Mouse (Mus musculus) midbrain, embryonic 11.5 days (tissue): ENCODE measurements at regions not wholly inside any gene's neighbourhood (a gene's known extent, or its start where the extent isn't known, plus 50 kb on each side); places are given as distances from the start of the nearest gene placed in this dataset.
A peak's percentile ranks its signal among the peaks of the same experiment; 100 is the strongest.

ENCODE experiments used
- ATAC-seq: fragments of 200-750 bp; cut with Nextera tagmentation; 2 replicates; pipeline ENCODE4 v1.8.0; 2017; ENCODE audit warnings: moderate TSS enrichment, moderate library complexity; ENCODE audit not compliant: low FRiP score
- DNase-seq: peaks from one replicate; pipeline ENCODE4 v3.0.0; 2015; ENCODE audit warnings: low spot score; ENCODE audit errors: missing footprints
- H3K27ac ChIP-seq: fragments of 300-500 bp; sonication (generic); 2 replicates; pipeline ENCODE4 v1.5.1; 2014; ENCODE audit warnings: low read depth, low read length
- H3K27me3 ChIP-seq: fragments of 300-500 bp; sonication (generic); 2 replicates; pipeline ENCODE4 v1.6.1; 2014; ENCODE audit warnings: mild to moderate bottlenecking, low read length, moderate library complexity, mixed read lengths; ENCODE audit not compliant: control insufficient read depth, insufficient read depth
- H3K36me3 ChIP-seq: fragments of 300-500 bp; sonication (generic); 2 replicates; pipeline ENCODE4 v1.6.1; 2014; ENCODE audit warnings: mild to moderate bottlenecking, low read length, moderate library complexity, mixed read lengths; ENCODE audit not compliant: control insufficient read depth, insufficient read depth
- H3K4me1 ChIP-seq: fragments of 300-500 bp; sonication (generic); 2 replicates; pipeline ENCODE4 v1.6.1; 2014; ENCODE audit warnings: low read length; ENCODE audit not compliant: control insufficient read depth, insufficient read depth
- H3K4me2 ChIP-seq: fragments of 300-500 bp; sonication (generic); 2 replicates; pipeline ENCODE4 v1.6.1; 2014; ENCODE audit warnings: mild to moderate bottlenecking, moderate library complexity
- H3K4me3 ChIP-seq: fragments of 300-500 bp; sonication (generic); 2 replicates; pipeline ENCODE4 v1.5.1; 2014; ENCODE audit warnings: low read depth, low read length
- H3K9ac ChIP-seq: fragments of 300-500 bp; sonication (generic); 2 replicates; pipeline ENCODE4 v1.6.1; 2014; ENCODE audit warnings: low read length
- H3K9me3 ChIP-seq: fragments of 300-500 bp; sonication (generic); 2 replicates; pipeline ENCODE4 v1.6.1; 2016; ENCODE audit warnings: low read length; ENCODE audit not compliant: control insufficient read depth
- WGBS: fragments of 180-500 bp; shearing (Covaris S2); extraction: QIAGEN DNeasy Blood & Tissue Kit; methylation state at CpG from one replicate; pipeline ENCODE4 v1.1.7; 2014; 5-methylcytosine and 5-hydroxymethylcytosine counted together

DNA sequence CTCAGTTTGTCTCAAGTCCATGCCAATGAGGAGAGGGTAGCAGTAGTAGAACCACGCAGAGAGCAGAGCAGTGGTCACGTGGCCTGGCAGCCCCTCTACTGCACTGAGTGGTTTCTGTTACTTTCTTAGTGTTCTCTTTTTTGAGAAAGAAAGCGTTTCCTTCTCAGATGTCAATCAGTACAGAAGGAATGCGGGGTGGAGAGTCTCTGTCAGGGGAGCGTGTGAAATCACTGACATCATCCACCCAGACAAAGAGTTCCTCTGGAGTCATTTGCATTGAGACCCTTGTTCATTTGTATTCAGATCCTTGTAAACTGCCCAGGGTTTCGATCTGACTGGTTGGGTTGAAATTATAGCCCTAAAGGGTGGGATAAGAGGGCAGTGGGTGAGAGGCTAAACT, 85.8 kb upstream of the Nckap5 start:
- H3K4me3 ChIP-seq = no peak overlapping the region
- H3K4me1 ChIP-seq = no peaks in the 10 kb centered on the region
- ATAC-seq = peak; percentile 89
- no peak overlapping the region for H3K4me2 ChIP-seq
- peak; percentile 91 for DNase-seq
- H3K27ac ChIP-seq = no peak overlapping the region
- H3K36me3 ChIP-seq = no peaks in the 10 kb centered on the region
- WGBS = 28% methylated on average over 6 of the region's 6 CpGs
- no peaks in the 10 kb centered on the region for H3K27me3 ChIP-seq
- H3K9me3 ChIP-seq = no peaks in the 10 kb centered on the region
- H3K9ac ChIP-seq = no peak overlapping the region

DNA sequence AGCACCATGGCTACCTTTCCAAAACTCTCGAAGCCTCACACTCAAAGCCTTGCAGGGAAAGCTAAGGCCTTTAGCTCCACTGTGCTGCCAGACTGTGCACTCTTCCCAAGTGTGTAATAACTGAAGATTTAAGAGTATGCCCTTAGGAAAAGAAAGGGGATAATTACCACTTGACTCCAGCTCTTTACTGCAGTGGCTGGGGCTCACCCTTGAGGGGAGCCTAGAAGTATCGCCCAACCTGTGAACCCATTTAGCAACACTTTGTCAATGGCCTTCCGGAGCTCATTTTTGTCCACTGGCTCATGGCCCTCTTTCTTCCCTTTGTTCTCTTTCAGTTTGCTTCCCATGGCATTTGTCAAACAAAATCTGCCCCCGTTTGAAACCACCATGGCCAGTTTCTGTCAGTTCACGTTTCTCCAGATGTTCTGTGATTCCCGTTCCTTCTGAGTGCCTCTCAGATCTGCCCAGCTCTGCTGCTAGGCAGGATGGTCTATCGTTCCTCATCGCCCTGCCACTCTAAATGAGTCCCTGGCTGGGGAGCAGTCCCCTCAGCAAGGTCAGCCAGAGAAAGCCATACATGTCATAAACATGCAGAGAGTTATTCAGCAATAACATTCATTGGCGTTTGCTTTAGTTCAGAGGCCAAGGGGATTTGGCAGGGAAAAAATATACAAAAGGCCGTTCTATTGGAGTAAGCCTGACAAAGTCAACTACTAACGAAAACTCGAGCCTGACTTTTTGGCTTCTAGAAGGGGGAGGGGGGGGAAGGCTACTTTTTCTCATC, 80.9 kb upstream of the Nckap5 start:
- ATAC-seq = no peak
- H3K36me3 ChIP-seq = no peaks in the 10 kb centered on the region
- no peak overlapping the region for H3K9ac ChIP-seq
- no peak overlapping the region for H3K27ac ChIP-seq
- no peaks in the 10 kb centered on the region for H3K4me1 ChIP-seq
- H3K4me2 ChIP-seq = no peak overlapping the region
- H3K27me3 ChIP-seq = no peaks in the 10 kb centered on the region
- peak; percentile 80 for DNase-seq
- 69% methylated on average over 12 of the region's 12 CpGs for WGBS
- no peak overlapping the region for H3K4me3 ChIP-seq
- no peaks in the 10 kb centered on the region for H3K9me3 ChIP-seq

DNA sequence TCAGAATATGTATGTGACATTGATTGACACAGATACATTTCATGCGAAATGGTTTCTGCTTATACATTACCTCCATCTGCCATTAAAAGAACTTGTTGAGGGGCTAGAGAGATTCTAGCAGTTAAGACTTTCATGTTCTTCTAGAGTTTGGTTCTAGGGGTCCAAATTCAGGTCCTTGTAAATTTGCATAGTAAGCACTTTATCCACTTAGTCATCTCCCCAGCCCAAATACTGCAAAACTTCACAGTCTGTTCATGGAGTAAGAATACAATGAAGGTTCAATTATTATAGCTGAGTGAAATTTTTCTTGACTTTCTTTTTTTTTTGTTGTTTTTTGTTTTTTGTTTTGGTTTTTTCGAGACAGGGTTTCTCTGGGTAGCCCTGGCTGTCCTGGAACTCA, 76.8 kb upstream of the Nckap5 start:
- Histone ChIP-seq H3K36me3 (no peaks in the 10 kb centered on the region), H3K4me1 (no peaks in the 10 kb centered on the region), H3K27ac (no peak overlapping the region), H3K4me3 (no peak overlapping the region), H3K4me2 (no peak overlapping the region), H3K27me3 (no peaks in the 10 kb centered on the region), H3K9me3 (no peaks in the 10 kb centered on the region), H3K9ac (no peak overlapping the region)
- ATAC-seq = no peak
- 87% methylated on average over 2 of the region's 2 CpGs for WGBS
- DNase-seq = no peak

DNA sequence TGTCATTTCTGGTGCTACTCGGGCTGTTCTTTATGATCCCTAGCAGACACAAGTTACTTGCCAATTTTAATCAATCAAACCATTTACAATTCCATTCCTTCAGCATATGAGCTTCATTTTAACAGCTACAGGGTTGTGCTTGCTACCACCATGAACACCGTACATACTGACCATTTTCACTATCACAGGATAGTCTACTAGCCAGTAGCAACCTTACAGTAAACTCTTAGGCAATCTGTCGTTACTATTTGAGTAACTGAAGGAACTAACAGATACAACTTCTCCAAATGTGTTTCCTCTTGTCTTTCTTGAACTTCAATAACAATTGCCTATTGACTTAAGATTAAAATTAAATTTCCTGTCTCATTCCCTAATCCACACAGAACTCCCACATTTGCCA, 67.9 kb upstream of the Nckap5 start:
- no peaks in the 10 kb centered on the region for H3K27me3 ChIP-seq
- no peak overlapping the region for H3K4me2 ChIP-seq
- DNase-seq = no peak
- no peak overlapping the region for H3K4me3 ChIP-seq
- H3K36me3 ChIP-seq = no peaks in the 10 kb centered on the region
- no peak overlapping the region for H3K27ac ChIP-seq
- no peak for ATAC-seq
- peaks cover 4% of the 10 kb centered on the region; the same call in 1 of the 2 replicates for H3K4me1 ChIP-seq
- H3K9ac ChIP-seq = no peak overlapping the region
- 85% methylated on average over 3 of the region's 3 CpGs for WGBS
- H3K9me3 ChIP-seq = no peaks in the 10 kb centered on the region

DNA sequence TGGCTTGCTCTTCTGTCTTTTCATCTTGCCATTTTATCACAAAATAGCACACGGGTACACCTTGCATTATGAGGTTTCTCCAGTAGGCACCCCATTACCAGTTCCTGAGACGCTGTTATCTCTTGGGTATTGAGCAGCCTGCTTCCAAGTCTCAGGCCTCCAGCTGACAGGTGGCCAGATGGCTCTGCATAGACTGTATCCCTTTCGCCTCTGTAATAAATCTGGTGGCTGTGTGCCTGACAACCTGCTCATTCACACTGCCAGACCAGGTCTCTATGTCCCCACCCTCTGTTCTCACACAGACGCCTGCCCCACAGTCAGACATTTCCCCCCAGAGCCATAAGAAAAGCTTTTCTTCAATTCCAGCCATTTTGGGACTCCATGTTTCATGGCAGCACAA, 66.3 kb upstream of the Nckap5 start:
- peaks cover 4% of the 10 kb centered on the region; the same call in 1 of the 2 replicates for H3K4me1 ChIP-seq
- DNase-seq (no peak), ATAC-seq (no peak)
- WGBS = 85% methylated on average over 4 of the region's 4 CpGs
- no peak overlapping the region for H3K4me3 ChIP-seq
- no peak overlapping the region for H3K9ac ChIP-seq
- no peaks in the 10 kb centered on the region for H3K27me3 ChIP-seq
- H3K27ac ChIP-seq = no peak overlapping the region
- no peak overlapping the region for H3K4me2 ChIP-seq
- no peaks in the 10 kb centered on the region for H3K36me3 ChIP-seq
- H3K9me3 ChIP-seq = no peaks in the 10 kb centered on the region

DNA sequence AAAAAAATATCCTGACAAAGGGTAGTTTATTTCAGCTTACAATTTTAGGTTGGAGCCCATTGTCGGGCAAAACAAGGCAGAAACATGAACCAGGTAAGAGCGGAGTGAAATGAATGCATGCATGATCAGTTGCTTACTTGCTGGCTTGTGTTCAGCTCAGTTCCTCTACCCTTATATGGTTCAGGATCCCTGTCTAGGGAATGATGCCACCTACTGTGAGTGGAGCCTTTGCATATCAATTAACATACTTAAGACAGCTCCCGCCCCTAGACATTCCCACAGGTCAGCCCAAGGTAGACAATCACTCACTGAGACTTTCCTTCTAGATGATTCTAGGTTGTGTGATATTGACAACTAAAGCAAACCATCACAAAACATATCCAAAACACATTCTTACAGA, 50.2 kb upstream of the Nckap5 start:
- H3K27ac ChIP-seq = no peak overlapping the region
- H3K4me2 ChIP-seq = no peak overlapping the region
- ATAC-seq = no peak
- no peak overlapping the region for H3K4me3 ChIP-seq
- H3K36me3 ChIP-seq = no peaks in the 10 kb centered on the region
- H3K9ac ChIP-seq = no peak overlapping the region
- no peak for DNase-seq
- no peaks in the 10 kb centered on the region for H3K27me3 ChIP-seq
- 92% methylated on average over 3 of the region's 3 CpGs for WGBS
- no peaks in the 10 kb centered on the region for H3K4me1 ChIP-seq
- H3K9me3 ChIP-seq = no peaks in the 10 kb centered on the region
